Mouse (Mus musculus): ENCODE measurements around the gene Lce1g.

GRCm38 (mm10) chr3:92771573-92771972 is 19.4 kb upstream of the Lce1g start:
- peak; percentile 30; the same call in 1 of the 2 replicates for TF ChIP-seq CTCF (IDR thresholded peaks at IDR 0.05; ENCODE audit: borderline replicate concordance, extremely low read depth, insufficient read depth, insufficient read length)
- TF ChIP-seq POLR2A (IDR thresholded peaks at IDR 0.05; ENCODE audit: borderline replicate concordance, extremely low read depth, insufficient read depth, insufficient read length, poor library complexity, severe bottlenecking), result no peak
